Mouse (Mus musculus) megakaryocyte progenitor cell, adult 5-6 weeks (primary cell): ENCODE results near the gene Wnt10b. TPM values are rescaled to one million over a fixed set of nuclear protein-coding genes. Genes with fewer than 3 reads are reported as not detected.
"Not testable (repeated sequence)": the region's sequence is repeated elsewhere in the genome, so short reads cannot be mapped to it uniquely, and the experiment has no call there.

Source experiments
- ATAC-seq: replicated peaks from 2 replicates; pipeline ENCODE4 v1.8.0; 2016; ENCODE audit warnings: mild to moderate bottlenecking, moderate TSS enrichment, inconsistent platforms; ENCODE audit not compliant: poor library complexity
- total RNA-seq, 2 experiments: library from RNA; stranded (forward) in 1 of 2; stranded (reverse) in 1 of 2; fragments of 157-497, 149-512 nt in 1 of 2; fragments of 200-1000 nt in 1 of 2; gene quantifications; 2 replicates each; pipeline versions ENCODE4 v1.2.3 to v1.2.4; 2015 to 2017

Wnt10b gene
- total RNA-seq, 2 experiments from 2014 or later = 0.54 TPM; not detected in 1

- no peak for ATAC-seq
These were observed 2.4 kb downstream of the Wnt10b start for GRCm38 (mm10) chr15:98775533-98775932.

GRCm38 (mm10) chr15:98774096-98774495 lies 3.9 kb downstream of the Wnt10b start:
- no peak for ATAC-seq

GRCm38 (mm10) chr15:98772511-98773211 lies 5.3 kb downstream of the Wnt10b start:
- ATAC-seq = peak; percentile 79

- no peak; the same call in 1 of the 2 replicates for ATAC-seq
These were observed 6.0 kb downstream of the Wnt10b start for GRCm38 (mm10) chr15:98771813-98772425.

- ATAC-seq = no peak
These were observed 9.7 kb downstream of the Wnt10b start for GRCm38 (mm10) chr15:98768259-98768658.

GRCm38 (mm10) chr15:98765929-98766328 lies 12.0 kb downstream of the Wnt10b start:
- ATAC-seq = no peak

GRCm38 (mm10) chr15:98762670-98763529 lies 15.1 kb downstream of the Wnt10b start, which contains the start of gene Arf3:
Gene Arf3 (minus strand): TSS chr15:98763214.
- peak; percentile 93 for ATAC-seq

- peak; percentile 72 for ATAC-seq
These were observed 15.7 kb downstream of the Wnt10b start for GRCm38 (mm10) chr15:98762201-98762621.

GRCm38 (mm10) chr15:98754125-98754524 lies 23.8 kb downstream of the Wnt10b start:
- ATAC-seq = no peak

GRCm38 (mm10) chr15:98753021-98753423 lies 24.9 kb downstream of the Wnt10b start:
- ATAC-seq = peak; percentile 48; the same call in 1 of the 2 replicates

GRCm38 (mm10) chr15:98749093-98749492 lies 28.9 kb downstream of the Wnt10b start:
- no peak for ATAC-seq

GRCm38 (mm10) chr15:98747296-98747695 lies 30.7 kb downstream of the Wnt10b start:
- ATAC-seq = no peak

GRCm38 (mm10) chr15:98746344-98746965 lies 31.5 kb downstream of the Wnt10b start:
- ATAC-seq = no peak

- ATAC-seq = not testable (repeated sequence)
These were observed 34.1 kb downstream of the Wnt10b start for GRCm38 (mm10) chr15:98743863-98744262.

GRCm38 (mm10) chr15:98742766-98743428 lies 35.1 kb downstream of the Wnt10b start:
- no peak for ATAC-seq

GRCm38 (mm10) chr15:98740219-98740618 lies 37.7 kb downstream of the Wnt10b start:
- no peak for ATAC-seq

- ATAC-seq = peak; percentile 62
These were observed 39.2 kb downstream of the Wnt10b start for GRCm38 (mm10) chr15:98738796-98739195.

GRCm38 (mm10) chr15:98737881-98738280 lies 40.1 kb downstream of the Wnt10b start:
- ATAC-seq = peak; percentile 52

- ATAC-seq = no peak
These were observed 41.4 kb downstream of the Wnt10b start for GRCm38 (mm10) chr15:98736521-98736920.

GRCm38 (mm10) chr15:98733976-98734566 lies 43.9 kb downstream of the Wnt10b start:
- no peak for ATAC-seq
